Mouse (Mus musculus): ENCODE results near the gene Nos1ap.

The Nos1ap gene

DNA sequence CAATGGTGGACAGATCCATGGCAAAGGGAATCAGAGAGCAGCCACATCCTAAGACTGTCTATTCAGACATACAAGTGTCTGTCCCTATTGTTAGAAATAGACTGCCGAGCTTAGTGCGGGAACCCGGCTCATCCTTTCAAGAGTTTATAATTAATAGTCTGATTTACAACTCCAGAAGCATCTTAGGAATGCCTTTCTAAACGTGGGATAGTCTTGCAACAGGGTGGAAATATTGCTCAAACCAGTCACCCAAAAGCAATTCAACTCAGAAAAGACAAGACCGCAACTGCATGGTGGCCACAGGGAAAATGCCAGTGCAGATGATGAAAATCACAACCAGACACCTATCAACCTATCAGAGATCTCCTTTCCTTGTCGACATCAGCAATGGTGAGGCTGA, 173.5 kb downstream of the Nos1ap start:
- DNase-seq (ENCODE audit: low read depth, low spot score) = no peak

DNA sequence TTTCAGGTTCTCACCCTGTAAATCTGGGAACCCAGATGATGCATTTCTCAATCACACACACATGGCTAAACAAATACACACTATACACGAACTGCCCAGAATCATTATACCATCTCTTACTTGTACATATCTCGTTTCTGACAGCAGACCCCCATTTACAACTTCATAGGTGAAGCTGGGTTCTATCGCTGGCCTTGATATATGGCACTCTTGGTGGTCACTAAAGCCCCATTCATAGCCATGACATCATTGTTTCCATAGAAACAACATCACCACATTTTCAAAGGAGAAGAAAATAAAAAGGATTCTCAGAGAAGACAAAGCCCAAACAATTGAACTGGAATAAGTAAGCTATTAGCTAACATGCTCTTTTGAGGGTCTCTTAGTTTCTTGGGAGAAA, 174.3 kb downstream of the Nos1ap start:
- no peak for DNase-seq (ENCODE audit: low read depth, low spot score)

DNA sequence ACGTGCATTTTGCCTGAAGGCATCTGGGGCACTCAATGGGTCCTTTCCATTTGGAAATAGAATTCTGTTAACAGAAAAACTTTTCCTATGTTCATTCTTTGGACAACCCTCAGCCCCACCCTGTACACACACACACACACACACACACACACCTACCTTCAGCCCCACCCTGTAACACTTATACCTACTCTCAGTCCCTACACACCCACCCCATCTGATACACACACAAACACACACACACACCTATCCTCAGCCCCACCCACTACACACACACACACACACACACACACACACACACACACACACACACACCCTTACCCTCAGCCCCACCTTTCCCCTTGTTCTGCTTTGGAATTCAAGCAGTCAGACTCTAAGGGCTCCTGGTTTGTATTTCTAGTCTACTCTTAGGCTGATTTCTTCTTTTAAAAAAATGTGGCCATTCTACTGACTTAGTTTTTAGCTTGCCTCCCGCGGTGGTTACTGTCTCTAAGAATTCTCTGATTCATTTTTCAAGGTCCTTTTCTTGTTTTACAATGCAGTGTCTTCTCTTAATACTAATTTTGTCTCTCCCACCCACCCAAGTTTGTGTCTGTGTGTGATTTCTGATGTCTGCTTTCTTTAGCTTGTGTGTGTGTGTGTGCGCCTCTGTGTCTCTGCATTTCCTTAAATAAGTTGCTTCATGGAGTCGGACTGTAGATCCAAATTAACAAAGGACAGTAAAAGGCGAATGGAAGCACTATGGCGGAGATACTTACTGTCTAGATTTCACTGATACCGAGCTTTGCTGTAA, 179.1 kb downstream of the Nos1ap start:
- DNase-seq (ENCODE audit: low read depth, low spot score) = no peak

DNA sequence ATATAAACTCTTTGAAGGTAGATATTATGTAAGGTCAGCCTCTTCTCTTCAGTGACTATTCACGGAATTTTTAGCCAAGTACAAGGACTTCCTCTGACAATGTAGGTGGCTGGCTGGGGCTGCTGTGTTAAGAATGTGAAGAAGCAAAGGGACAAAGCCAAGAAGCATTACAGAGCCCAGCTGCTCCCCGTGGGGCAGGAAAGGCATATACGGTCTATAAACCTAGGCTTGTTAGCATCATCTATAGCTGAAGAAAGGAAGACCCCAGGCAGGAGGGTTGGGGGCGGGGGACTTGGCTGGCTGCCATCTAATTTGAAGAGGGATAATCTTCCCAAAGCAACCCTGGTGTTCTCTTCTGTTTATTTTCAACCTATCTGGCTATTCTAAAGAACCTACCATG, 180.6 kb downstream of the Nos1ap start:
- no peak for DNase-seq (ENCODE audit: low read depth, low spot score)

DNA sequence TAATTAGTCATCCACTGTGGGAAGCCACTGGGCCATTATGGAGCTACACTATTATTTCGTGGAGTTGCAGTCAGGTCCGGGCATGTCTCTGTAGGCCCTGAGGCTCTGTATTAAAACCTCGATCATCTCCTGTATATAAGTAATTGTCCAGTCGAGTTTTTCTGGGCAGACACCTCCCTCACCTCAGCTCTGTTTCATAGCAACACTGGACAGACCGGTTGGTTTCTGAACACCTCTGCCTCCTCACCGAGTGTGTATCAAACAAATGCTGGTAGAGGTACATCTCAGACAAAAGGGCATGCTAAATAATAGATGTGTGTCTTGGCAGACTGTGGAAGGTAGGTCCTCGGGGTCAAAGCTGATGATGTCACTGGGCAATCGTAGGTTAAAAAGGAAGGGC, 182.7 kb downstream of the Nos1ap start:
- no peak for DNase-seq (ENCODE audit: low read depth, low spot score)

DNA sequence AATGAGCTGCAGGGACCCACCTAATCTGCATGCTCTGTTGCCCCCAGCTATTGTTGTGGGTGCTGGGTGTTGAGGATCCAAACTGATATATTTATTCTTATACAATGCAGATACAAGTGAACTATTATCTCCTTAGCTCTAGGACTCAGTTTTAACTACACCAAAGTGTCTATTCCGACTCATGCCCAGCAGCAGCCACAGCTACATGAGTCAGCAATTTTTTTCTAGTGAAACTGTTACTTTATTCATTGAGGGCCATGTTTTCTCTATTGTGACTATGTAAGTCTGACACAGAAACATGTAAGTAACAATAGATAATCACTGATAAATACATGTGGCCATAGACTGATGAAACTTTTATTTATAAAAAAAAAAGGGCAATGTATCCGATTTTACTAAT, 184.5 kb downstream of the Nos1ap start:
- DNase-seq (ENCODE audit: low read depth, low spot score) = no peak

DNA sequence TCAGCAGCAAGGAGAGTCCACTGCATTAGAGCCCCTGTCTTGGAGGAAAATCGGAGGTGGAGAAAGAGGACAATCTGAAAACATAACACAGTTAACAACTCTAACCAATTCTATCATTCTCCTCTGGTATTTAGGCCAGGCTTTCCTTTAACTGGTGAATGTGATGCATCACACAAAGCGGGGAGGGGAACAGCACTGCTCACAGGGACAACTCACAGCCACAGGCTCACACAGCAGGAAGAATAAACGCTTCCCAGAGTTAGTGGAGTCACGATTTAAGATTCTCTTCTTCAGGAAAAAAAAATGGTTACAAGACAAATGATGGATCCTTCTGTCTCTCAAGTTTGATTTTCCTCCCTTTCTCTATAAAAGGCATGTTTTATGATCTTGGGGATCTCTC, 187.0 kb downstream of the Nos1ap start:
- no peak for DNase-seq (ENCODE audit: low read depth, low spot score)

DNA sequence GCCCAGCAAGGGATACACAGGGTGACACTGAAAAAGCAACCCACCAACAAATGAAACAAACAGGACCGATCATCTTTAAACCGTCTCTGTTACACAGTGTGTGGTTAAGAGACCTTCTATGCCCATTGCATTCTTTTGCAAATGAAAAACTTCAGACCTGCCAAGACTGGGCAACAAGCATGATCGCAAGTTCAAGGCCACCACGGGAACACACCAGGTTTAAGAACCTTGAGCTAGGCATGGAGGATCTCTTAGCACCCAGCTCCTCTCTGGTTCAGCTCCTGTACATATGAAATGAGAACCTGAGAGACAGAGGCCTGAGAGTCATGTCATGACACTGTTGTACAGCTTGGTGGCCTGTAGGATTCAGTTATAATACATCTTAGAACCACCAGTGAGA, 190.8 kb downstream of the Nos1ap start:
- no peak for DNase-seq (ENCODE audit: low read depth, low spot score)

DNA sequence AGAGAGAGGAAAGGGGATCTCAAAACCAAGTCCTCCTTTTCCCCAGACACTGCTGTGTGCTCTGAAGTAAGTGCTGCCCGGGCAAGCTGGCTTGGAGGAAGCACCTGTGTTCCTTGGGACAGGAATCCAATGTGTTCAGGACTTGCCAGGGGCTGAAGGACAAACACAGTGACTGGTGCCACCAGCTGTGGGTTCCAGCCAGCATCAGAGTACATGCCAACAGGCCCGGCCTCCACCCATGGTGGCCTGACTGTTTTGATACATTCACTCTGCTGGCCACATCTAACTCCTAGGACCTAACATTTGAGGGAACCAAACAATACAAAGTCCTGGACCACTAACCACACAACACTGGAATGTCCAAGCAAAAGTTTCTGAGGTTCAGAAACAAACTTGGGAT, 194.6 kb downstream of the Nos1ap start:
- no peak for DNase-seq (ENCODE audit: low read depth, low spot score)

DNA sequence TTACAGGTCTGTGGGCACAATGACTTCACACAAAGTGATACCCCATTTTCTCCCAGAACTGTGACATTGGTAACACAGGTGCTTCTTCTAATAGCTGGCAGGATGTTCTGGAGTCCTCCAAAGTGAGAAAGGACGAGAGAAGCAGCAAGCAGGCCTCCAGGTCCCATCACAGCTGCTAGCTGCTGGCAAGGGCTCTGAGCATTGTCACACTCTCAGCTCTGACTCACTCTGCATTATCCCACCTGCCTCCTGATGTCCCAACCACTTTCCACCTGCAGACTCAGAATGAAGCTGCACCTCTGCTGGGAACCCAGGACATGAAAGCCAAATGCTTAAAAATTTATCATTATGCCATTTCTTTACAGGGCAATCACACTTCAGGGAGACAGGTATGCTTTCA, 195.0 kb downstream of the Nos1ap start:
- no peak for DNase-seq (ENCODE audit: low read depth, low spot score)

DNA sequence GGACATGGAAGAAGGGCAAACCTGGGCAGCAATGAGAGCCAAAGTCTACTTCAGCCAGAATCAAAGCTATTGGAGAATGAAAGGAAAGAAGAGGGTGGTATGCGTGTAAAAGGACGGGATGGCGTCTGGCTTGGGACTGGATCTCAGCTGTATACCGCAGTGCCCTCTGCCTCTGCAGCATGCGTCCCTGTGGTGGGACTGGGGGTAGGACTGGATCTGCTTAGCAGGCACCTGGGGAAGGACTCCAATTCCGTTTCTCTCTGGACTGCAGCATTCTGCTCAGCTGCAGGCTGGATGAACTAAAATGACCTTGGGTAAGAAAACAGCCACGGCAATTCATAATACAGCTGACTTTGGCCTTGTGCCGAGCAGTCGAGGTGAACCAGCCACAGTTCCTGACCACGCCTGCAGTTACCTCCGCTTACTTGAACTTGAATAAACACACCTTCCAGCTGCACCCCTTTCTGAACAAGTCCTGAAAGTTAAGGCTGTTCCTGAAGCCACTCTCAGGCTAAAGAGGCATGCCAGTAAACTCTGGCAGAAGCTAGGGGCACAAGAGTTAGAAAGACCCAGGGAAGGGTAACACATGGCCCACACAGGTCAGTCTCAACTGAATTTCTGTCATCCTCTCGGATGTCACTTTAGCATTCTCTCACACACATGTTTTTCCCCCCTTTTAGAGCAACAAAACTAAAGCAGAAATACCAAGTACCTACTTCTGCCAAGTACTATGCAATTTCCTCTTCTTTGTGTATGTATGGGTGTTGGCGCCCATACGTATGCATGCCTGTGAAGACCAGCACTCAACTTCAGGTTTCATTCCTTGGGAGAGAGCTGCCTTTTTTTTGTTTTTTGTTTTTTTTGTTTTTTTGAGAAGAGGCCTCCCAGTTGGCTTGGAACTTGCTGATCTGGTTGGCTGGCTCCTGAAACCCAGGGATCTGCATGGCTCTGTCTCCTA, 196.6 kb downstream of the Nos1ap start:
- peak; percentile 19 for DNase-seq (ENCODE audit: low read depth, low spot score)

DNA sequence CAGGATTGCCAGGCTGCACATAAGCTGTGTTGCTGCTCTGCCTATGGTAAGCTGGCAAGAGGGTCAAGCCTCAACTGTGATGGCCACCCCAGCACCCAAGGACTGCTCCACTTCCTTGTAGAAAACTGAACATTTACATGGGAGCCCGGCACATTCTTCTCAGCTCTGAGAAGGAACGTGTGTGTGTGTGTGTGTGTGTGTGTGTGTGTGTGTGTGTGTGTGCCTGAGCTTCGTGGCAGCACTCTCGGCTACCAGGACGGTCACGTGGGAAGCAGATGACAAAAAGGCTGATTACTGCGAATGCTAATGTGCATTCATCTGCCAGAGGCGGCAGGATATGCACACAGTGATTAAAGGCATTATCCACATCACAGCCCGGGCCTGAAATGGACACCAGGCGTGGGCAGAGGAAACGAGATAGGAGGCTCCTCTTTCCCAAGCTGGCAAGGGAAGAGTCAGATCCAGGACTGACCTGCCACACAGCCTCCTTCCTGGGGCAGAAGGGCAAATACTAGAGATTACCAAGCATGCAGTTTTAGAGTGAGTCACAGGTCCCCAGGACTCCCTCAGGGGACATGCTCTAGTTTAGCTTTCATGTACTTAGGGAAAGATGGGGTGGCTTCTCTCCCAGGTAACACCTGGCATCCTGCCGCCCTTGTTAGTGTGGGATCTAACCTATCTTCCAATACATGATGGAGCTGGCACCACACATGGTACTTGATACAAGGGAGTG, 202.3 kb downstream of the Nos1ap start:
- DNase-seq (ENCODE audit: low read depth, low spot score) = no peak

DNA sequence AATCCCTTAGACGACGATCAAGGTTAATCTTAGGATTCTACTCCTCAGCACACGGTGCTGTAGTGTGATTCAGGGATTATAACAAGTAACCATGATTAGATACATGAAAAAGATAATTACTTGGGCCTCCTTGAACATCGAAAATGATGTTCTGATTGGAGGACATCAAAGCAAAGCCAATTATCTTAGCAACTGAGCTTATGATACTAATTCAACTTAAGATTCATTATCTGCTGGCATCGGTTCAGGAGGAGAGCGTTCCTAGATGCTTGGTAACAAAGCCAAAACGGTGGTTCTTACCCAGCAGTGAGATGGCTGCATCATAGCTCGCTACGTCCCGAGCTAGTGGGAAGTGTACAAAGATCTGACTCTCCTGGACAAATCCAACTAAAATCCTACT, 204.2 kb downstream of the Nos1ap start:
- no peak for DNase-seq (ENCODE audit: low read depth, low spot score)

DNA sequence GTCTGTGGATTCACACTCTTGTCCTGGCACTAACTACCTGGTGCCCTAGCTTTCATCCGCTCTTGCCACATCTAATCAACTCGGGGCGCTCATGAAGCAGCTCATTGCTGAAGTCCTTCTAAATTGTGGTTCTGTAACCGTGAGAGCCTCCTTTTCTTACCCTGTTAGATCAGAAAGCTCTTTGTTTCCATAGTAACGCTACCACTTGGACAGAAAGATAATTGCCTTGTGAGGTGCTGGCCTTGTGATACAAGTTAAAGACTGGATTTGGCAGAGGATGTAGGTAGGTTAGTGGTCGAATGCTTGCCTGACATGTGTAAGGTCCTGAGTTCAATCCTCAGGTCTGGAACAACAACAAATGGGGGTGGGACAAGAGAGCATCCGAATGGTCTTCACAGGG, 206.1 kb downstream of the Nos1ap start:
- DNase-seq (ENCODE audit: low read depth, low spot score) = no peak

DNA sequence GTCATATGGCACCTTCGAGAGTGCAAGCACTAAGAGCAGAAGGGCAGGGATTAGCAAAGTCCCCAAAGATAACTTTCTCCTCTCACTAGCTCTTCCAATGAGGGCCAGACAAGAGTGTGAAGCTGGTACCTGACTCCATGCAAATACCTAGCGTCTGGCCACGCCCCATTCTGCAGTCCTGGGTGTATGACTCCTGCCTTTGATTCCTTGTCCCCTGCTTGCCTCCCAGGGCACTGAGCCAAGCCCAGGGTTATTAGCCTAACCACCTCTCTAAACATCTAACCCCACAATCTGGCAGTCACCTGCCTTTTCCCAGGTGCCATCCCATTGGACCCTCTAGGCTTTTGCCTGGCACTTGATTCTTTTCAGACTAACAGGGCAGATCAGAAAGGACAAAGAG, 208.2 kb downstream of the Nos1ap start:
- no peak for DNase-seq (ENCODE audit: low read depth, low spot score)

DNA sequence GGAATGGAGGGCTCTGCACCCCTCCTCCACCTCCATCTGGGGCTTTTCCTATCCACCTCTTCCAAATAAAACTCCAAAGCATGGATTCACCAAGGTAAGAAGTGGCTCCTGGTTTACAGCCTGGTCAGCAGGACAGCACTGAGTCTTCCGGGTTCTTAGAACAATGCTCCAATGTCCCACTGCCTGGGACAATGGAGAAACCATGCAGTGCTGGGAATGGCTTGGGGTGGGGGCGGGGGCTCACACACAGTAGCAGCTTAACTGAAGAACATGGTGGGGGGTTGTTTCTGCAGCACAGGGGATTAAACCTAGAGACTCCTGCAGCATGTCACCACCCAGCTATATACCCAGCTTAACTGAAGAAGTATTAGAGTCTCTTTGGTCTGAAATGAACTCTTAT, 209.2 kb downstream of the Nos1ap start:
- DNase-seq (ENCODE audit: low read depth, low spot score) = peak; percentile 7

DNA sequence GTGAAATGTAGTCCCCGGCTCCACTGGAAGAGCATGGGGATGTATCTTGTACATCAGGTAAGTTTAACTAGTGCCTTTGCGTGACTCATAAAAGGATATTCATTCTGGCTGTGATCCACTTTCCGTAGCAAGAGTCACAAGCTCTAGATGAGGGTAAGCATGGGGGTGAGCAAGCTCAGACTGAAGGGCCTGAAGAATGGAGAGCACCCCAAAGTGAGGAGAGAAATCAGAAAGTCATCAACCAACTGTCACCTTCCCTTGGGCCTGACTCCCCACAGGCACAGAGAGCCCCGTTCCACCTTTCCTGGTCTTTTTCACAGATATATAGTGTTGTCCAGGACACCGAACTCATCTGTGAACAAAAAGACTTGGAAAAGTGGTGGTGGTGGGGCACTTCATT, 213.9 kb downstream of the Nos1ap start:
- no peak for DNase-seq (ENCODE audit: low read depth, low spot score)

DNA sequence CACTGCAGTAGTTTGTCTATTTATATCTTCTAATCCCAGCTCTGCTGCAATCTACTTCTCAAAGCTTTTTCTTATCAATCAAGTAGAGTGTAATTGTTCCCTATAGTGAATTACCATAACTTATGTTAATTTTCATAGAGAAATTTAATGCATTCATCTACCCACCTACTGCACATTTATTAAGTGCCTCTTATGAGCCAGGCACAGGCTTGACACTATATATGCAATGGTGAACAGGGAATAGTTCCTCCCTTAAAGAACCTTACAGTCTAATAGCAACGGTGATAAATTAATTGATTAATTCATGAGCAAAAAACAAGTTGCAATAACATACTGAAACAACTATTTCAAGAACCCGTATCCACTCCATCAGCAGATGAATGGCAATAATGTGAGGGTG, 215.9 kb downstream of the Nos1ap start:
- no peak for DNase-seq (ENCODE audit: low read depth, low spot score)

DNA sequence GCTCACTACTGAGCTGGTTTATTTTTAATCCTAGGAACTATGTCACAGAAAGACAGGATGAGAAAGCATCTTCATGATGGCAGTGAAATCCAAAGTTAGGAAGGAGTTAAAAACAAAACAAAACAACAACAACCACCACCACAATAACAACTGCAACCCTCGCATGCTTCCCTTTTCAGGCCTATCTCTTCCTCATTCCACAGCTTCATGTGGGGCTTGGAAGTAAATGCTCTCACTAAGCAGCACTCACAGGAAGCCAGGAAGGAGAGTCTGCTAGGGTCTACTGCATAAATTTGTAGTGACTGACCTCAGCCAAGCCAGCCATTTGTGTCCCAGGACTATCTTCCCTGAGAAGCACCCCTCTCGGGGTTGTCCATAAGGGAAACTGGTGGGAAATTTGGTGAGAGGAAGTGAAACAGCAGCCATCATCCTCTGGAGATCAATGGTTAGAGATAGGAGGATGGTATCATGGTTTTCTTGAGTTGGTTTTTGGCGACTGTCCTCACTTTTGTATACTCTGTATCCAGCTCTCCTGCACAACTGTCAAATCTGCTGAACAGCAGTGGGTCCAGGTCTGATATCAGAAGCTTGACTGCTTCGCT, 218.4 kb downstream of the Nos1ap start:
- DNase-seq (ENCODE audit: low read depth, low spot score) = no peak

DNA sequence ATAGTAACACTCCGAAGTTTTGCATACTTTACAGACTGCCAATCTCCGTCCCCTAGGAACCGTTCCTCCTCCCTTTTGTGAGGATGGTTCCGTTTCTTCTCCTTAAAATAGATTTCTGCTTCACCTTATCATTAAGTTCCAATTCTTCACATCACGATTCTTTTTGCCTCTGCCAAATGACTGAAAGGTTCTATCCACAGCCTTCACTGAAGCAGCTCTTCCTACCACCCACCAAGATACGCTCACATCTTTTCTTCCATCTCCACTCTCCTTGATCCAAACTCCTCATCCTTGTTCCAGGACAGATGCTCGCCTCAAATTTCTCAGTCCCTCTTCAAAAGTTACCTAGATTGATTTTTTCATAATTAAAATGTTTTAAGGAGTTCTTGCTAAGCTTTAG, 220.8 kb downstream of the Nos1ap start:
- DNase-seq (ENCODE audit: low read depth, low spot score) = no peak

DNA sequence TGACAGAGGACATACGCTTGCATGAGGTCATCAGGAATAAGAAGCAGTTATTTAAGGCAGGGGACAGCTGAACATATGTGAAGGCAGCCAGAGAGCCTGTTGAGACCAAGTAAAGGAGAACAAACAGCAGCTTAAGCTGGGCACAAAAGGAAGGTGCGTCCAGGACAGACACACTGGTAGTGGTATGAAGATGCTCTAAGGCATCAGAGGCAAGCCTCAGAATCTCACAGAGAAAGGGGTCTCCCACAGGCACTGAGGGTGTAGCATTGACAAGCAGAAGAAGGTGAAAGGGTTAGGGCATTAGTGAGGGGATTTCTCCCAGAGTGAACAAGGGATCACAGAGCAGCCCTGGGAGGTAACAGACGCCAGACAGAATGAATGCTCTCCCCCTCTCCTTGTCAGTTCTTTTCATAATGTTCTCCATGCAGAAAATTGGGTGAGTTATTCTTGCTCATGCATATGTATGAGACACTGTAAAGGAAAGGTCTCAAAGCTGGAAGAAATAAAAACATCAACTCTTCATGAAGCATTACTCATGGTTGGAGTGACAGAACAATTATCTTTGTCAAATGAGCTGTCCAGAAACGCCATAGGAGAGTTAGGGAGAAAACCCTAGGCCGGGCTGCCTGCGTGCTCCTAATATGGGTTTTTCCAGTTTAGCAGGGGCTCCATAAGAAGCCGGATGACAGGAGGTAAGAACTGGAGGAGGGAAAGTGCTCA, 222.5 kb downstream of the Nos1ap start:
- no peak for DNase-seq (ENCODE audit: low read depth, low spot score)
